Mouse (Mus musculus): ENCODE measurements around the gene Olfr149. TPM values are rescaled to one million over a fixed set of nuclear protein-coding genes. Genes with fewer than 3 reads are reported as not detected.
"Not testable (repeated sequence)": the region's sequence is repeated elsewhere in the genome, so short reads cannot be mapped to it uniquely, and the experiment has no call there.

Gene Olfr149
- not detected in 2 replicates for polyA plus RNA-seq (2015; fragmentation: Nextera tagmentation; extraction: Ambion mirVana)

DNA sequence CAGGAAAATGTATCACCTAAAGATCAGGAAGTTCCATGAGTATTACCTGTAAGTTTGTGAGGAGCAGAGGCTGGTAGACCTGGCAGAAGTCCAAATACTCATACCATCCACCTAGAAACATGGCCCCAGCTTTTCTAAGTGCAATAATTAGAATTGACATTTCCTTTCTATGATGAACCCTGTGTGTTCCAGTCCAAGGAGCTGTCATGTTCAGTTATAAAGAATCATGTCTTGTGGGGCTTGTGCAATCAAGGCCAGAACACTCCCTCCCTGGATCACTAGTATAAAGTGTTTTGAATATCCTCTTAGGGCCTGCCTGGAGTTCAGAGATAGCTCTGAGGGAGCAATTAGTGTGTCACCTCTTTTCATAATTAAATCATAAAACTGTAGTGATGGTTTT is at the start of gene Olfr149:
Gene Olfr149 (minus strand): TSS at position 101 of the 400 bp plus-strand sequence.
- H3K27ac ChIP-seq: no peak within 1 kb of the TSS
- H3K4me1 ChIP-seq (replicated peaks): no peaks in the 10 kb centered on the region; the same call in 1 of the 2 replicates
- H3K36me3 ChIP-seq: no peaks in the 10 kb centered on the region
- no peaks in the 10 kb centered on the region for H3K9me3 ChIP-seq (replicated peaks)
- ATAC-seq (replicated peaks; ENCODE audit: insufficient number of reproducible peaks, insufficient read depth, low FRiP score, low read depth): no peak
- no peak within 1 kb of the TSS for H3K4me3 ChIP-seq
- H3K27me3 ChIP-seq: no peaks in the 10 kb centered on the region
- no peak within 1 kb of the TSS for H3K9ac ChIP-seq
- H3K4me2 ChIP-seq: no peak within 1 kb of the TSS

- Histone ChIP-seq H3K4me3 (no peak overlapping the region), H3K9ac (no peak overlapping the region), H3K36me3 (no peaks in the 10 kb centered on the region), H3K4me1 (replicated peaks) (no peaks in the 10 kb centered on the region), H3K27ac (no peak overlapping the region), H3K4me2 (no peak overlapping the region), H3K9me3 (replicated peaks) (no peaks in the 10 kb centered on the region), H3K27me3 (no peaks in the 10 kb centered on the region)
- ATAC-seq (replicated peaks; ENCODE audit: insufficient number of reproducible peaks, insufficient read depth, low FRiP score, low read depth): no peak
- WGBS: 82% methylated on average over 1 of the region's 1 CpGs
Observed at GRCm38 (mm10) chr9:39746428-39746827, 39.5 kb upstream of the Olfr149 start.

GRCm38 (mm10) chr9:39745949-39746348 is 39.0 kb upstream of the Olfr149 start, which contains the start of gene Olfr967:
TSS of gene Olfr967 (plus strand) at chr9:39746249.
- Histone ChIP-seq H3K9ac (no peak within 1 kb of the TSS), H3K4me3 (no peak within 1 kb of the TSS), H3K27me3 (no peaks in the 10 kb centered on the region), H3K9me3 (replicated peaks) (no peaks in the 10 kb centered on the region), H3K4me2 (no peak within 1 kb of the TSS), H3K4me1 (replicated peaks) (no peaks in the 10 kb centered on the region), H3K27ac (no peak within 1 kb of the TSS), H3K36me3 (no peaks in the 10 kb centered on the region)
- ATAC-seq (replicated peaks; ENCODE audit: insufficient number of reproducible peaks, insufficient read depth, low FRiP score, low read depth): no peak

DNA sequence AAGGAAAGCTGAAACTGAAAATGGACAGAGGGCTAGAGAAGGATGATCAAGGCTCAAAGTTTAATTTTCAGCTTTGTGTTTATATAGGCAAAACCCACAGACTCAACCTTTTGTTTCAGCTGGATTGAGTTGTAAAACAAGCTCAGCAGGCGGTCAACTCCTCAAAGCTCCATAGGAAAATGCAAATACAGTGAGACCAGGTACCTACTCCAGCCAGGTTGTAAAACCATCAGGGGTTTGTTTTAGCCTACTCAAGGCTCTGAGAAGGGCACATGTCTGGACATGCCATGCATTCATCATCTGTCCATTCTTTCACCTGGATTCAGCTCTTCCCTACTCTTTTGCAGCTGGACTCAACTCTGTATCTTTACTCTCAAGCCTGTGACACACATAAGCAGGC is 33.8 kb upstream of the Olfr149 start:
- 86% methylated on average over 1 of the region's 1 CpGs for WGBS
- no peaks in the 10 kb centered on the region for H3K4me1 ChIP-seq (replicated peaks)
- H3K4me2 ChIP-seq: no peak overlapping the region
- H3K4me3 ChIP-seq: no peak overlapping the region
- no peaks in the 10 kb centered on the region for H3K36me3 ChIP-seq
- no peak overlapping the region for H3K9ac ChIP-seq
- no peak for ATAC-seq (replicated peaks; ENCODE audit: insufficient number of reproducible peaks, insufficient read depth, low FRiP score, low read depth)
- no peaks in the 10 kb centered on the region for H3K9me3 ChIP-seq (replicated peaks)
- no peak overlapping the region for H3K27ac ChIP-seq
- no peaks in the 10 kb centered on the region for H3K27me3 ChIP-seq

DNA sequence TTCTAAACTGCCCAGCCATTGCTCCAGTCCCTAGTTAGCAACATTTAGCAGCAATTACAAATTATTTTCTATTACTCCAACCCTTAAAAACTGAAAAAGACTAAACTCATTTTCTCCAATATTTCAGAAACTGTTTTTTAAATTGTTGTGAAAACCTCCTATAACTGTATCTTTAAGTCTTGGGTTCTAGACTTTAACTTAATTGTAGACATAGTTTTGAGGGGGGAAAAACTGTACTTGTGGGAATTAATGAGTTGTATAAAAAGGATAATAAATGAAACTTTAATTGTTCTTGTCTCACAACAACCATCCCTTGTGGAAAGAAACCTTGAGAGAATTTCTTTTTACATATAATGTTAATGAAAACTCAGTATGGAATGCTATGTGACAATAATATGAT is 23.8 kb upstream of the Olfr149 start, which contains the start of gene Olfr150:
Gene Olfr150 (plus strand): TSS at position 301 of the 400 bp plus-strand sequence.
- H3K27ac ChIP-seq: no peak within 1 kb of the TSS
- no peak for ATAC-seq (replicated peaks; ENCODE audit: insufficient number of reproducible peaks, insufficient read depth, low FRiP score, low read depth)
- H3K4me2 ChIP-seq: no peak within 1 kb of the TSS
- no peaks in the 10 kb centered on the region for H3K27me3 ChIP-seq
- no peaks in the 10 kb centered on the region for H3K9me3 ChIP-seq (replicated peaks)
- no peaks in the 10 kb centered on the region for H3K4me1 ChIP-seq (replicated peaks)
- no peak within 1 kb of the TSS for H3K9ac ChIP-seq
- H3K36me3 ChIP-seq: no peaks in the 10 kb centered on the region
- H3K4me3 ChIP-seq: no peak within 1 kb of the TSS

GRCm38 (mm10) chr9:39711053-39711452 is 4.1 kb upstream of the Olfr149 start, which contains the start of gene Olfr965:
TSS of gene Olfr965 (plus strand) at chr9:39711353.
- Histone ChIP-seq H3K4me3 (no peak within 1 kb of the TSS), H3K9me3 (replicated peaks) (no peaks in the 10 kb centered on the region), H3K27me3 (no peaks in the 10 kb centered on the region), H3K36me3 (no peaks in the 10 kb centered on the region), H3K4me1 (replicated peaks) (no peaks in the 10 kb centered on the region; the same call in 1 of the 2 replicates), H3K27ac (no peak within 1 kb of the TSS), H3K9ac (no peak within 1 kb of the TSS), H3K4me2 (no peak within 1 kb of the TSS)
- ATAC-seq (replicated peaks; ENCODE audit: insufficient number of reproducible peaks, insufficient read depth, low FRiP score, low read depth): no peak

DNA sequence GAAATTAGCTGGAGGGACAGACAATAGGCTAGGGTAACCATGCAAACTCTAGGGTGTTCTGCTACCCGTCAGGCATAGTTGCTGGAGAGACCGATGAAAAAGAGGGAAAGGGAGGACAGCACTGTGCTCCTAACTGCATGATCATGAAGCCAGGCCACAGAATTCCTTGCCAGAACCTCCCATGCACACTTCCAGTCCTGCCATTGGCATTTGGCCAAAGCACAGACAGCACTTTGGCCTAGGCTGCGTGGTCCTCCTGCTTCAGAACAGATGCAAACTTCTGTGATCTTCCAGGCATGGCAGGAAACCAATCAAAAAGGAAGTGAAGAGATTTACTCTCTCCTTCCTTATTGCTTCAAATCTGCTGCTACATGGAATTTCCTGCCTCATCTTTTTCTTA is 2.0 kb upstream of the Olfr149 start:
- 41% methylated on average over 3 of the region's 3 CpGs for WGBS

GRCm38 (mm10) chr9:39701123-39701522 is 5.8 kb downstream of the Olfr149 start:
- H3K4me2 ChIP-seq; ATAC-seq (replicated peaks; ENCODE audit: insufficient number of reproducible peaks, insufficient read depth, low FRiP score, low read depth); H3K9me3 ChIP-seq (replicated peaks); H3K27ac ChIP-seq; H3K9ac ChIP-seq; H3K36me3 ChIP-seq; H3K27me3 ChIP-seq; H3K4me3 ChIP-seq; H3K4me1 ChIP-seq (replicated peaks): not testable (repeated sequence)
- WGBS: 79% methylated on average over 8 of the region's 8 CpGs

More for the DNA sequence above, 2.0 kb upstream of the Olfr149 start:
- Histone ChIP-seq H3K4me1 (replicated peaks) (no peaks in the 10 kb centered on the region; the same call in 1 of the 2 replicates), H3K27me3 (no peaks in the 10 kb centered on the region), H3K36me3 (no peaks in the 10 kb centered on the region), H3K4me3 (no peak overlapping the region), H3K27ac (no peak overlapping the region), H3K4me2 (no peak overlapping the region), H3K9me3 (replicated peaks) (no peaks in the 10 kb centered on the region), H3K9ac (no peak overlapping the region)
- ATAC-seq (replicated peaks; ENCODE audit: insufficient number of reproducible peaks, insufficient read depth, low FRiP score, low read depth): no peak

GRCm38 (mm10) chr9:39679280-39679679 is 27.6 kb downstream of the Olfr149 start:
- no peak overlapping the region for H3K27ac ChIP-seq
- no peaks in the 10 kb centered on the region for H3K27me3 ChIP-seq
- no peak overlapping the region for H3K4me3 ChIP-seq
- H3K36me3 ChIP-seq: no peaks in the 10 kb centered on the region
- H3K9ac ChIP-seq: no peak overlapping the region
- H3K4me1 ChIP-seq (replicated peaks): no peaks in the 10 kb centered on the region
- no peaks in the 10 kb centered on the region for H3K9me3 ChIP-seq (replicated peaks)
- H3K4me2 ChIP-seq: no peak overlapping the region
- WGBS: 54% methylated on average over 2 of the region's 2 CpGs
- ATAC-seq (replicated peaks; ENCODE audit: insufficient number of reproducible peaks, insufficient read depth, low FRiP score, low read depth): no peak

GRCm38 (mm10) chr9:39678557-39678956 is 28.4 kb downstream of the Olfr149 start:
- Histone ChIP-seq H3K27me3 (no peaks in the 10 kb centered on the region), H3K4me2 (no peak overlapping the region), H3K27ac (no peak overlapping the region), H3K4me3 (no peak overlapping the region), H3K9ac (no peak overlapping the region), H3K36me3 (no peaks in the 10 kb centered on the region), H3K4me1 (replicated peaks) (no peaks in the 10 kb centered on the region), H3K9me3 (replicated peaks) (no peaks in the 10 kb centered on the region)
- no peak for ATAC-seq (replicated peaks; ENCODE audit: insufficient number of reproducible peaks, insufficient read depth, low FRiP score, low read depth)
- 87% methylated on average over 2 of the region's 2 CpGs for WGBS

GRCm38 (mm10) chr9:39674820-39675219 is 32.1 kb downstream of the Olfr149 start:
- WGBS: 83% methylated on average over 2 of the region's 2 CpGs
- no peak for ATAC-seq (replicated peaks; ENCODE audit: insufficient number of reproducible peaks, insufficient read depth, low FRiP score, low read depth)

DNA sequence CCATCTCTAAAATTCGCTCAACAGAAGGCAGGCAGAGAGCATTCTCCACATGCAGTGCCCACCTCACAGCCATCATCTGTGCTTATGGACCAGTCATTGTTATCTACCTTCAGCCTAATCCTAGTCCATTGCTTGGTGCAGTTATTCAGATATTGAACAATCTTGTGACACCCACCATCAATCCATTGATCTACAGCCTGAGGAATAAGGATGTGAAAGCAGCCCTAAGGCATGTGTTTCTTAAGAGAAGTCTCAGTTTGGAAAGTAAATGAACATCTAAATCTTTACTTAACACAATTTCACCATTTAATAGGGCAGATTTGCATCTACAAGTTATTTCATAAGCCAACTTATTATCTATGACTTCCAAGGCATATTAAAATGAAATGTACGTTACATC is 37.2 kb downstream of the Olfr149 start:
- Histone ChIP-seq H3K27ac (no peak overlapping the region), H3K4me1 (replicated peaks) (no peaks in the 10 kb centered on the region), H3K4me3 (no peak overlapping the region), H3K9ac (no peak overlapping the region), H3K9me3 (replicated peaks) (0 out of 2 replicates have a peak, but pooled peaks cover under 1% of the 10 kb centered on the region), H3K36me3 (no peaks in the 10 kb centered on the region), H3K27me3 (no peaks in the 10 kb centered on the region), H3K4me2 (no peak overlapping the region)
- WGBS: 77% methylated on average over 2 of the region's 2 CpGs
- no peak for ATAC-seq (replicated peaks; ENCODE audit: insufficient number of reproducible peaks, insufficient read depth, low FRiP score, low read depth)

More at GRCm38 (mm10) chr9:39674820-39675219, 32.1 kb downstream of the Olfr149 start:
- Histone ChIP-seq H3K27me3 (no peaks in the 10 kb centered on the region), H3K4me1 (replicated peaks) (no peaks in the 10 kb centered on the region), H3K4me2 (no peak overlapping the region), H3K9me3 (replicated peaks) (no peaks in the 10 kb centered on the region), H3K27ac (no peak overlapping the region), H3K4me3 (no peak overlapping the region), H3K36me3 (no peaks in the 10 kb centered on the region), H3K9ac (no peak overlapping the region)

Data from heart, embryonic 15.5 days (tissue).